Mouse (Mus musculus) spleen, adult 12 weeks (tissue): Measurements from ENCODE around the gene Cela1.
A peak's percentile ranks its signal among the peaks of the same experiment; 100 is the strongest.

Source experiments
- DNase-seq: peaks from one replicate; pipeline ENCODE4 v3.0.0; 2022; ENCODE audit warnings: low spot score

Gene Cela1

DNA sequence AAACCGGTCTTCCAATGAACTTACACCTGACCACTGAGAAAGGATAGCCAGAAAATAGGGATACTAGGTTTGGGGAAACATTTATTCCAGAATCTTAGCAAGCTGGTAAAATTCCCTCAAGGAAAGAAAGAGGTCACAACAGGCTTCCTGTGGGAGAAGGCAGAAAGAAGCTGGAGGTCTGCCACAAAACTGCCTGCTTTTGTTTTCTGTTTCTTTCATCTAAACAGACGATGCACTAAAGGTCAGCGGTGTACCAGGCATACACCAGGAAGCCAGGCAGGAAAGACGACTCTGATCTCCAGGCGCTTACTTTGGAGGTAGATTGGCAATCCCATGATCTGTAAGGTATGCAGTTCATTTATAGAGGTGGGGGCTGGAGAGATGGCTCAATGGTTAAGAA lies 16.9 kb downstream of the Cela1 start:
- no peak for DNase-seq

DNA sequence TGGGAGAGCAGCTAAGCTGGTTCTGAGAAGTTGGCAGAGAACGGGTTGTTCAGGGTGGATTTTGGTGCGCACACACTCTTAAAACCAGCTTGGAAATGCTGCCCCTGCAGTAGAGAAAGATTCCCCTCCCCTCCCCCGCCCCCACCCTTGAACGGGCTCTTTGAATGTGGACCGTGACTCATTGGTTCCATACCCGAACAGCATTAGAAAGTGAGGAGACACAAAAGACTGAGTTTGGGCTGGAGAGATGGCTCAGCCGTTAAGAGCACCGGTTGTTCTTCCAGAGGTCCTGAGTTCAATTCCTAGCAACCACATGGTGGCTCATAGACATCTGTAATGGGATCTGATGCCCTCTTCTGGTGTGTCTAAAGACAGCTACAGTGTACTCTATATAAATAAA lies 17.7 kb downstream of the Cela1 start:
- DNase-seq = no peak

DNA sequence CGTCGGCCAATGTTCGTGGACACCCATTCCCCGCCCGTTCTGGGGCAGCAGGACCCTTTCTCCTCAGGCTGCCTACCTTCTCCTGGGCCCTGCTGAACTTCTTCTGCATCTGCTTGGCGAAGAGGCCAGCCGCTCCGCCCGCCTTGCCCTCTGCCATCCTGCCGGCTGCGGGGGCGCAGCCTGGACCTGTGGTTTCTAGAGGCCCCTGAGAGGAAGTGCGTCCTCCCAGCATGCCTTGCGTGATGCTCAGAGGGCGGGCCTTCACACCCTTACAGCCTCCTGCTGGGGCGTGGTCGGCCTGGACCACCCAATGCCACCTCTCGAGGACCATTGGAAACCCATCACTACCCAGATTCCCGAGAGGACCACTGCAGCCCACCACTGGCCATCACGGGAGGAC lies 18.4 kb downstream of the Cela1 start, which contains the start of gene Bin2:
Bin2 (minus strand) TSS at position 217 of the 400 bp plus-strand sequence.
- DNase-seq = peak; percentile 63

DNA sequence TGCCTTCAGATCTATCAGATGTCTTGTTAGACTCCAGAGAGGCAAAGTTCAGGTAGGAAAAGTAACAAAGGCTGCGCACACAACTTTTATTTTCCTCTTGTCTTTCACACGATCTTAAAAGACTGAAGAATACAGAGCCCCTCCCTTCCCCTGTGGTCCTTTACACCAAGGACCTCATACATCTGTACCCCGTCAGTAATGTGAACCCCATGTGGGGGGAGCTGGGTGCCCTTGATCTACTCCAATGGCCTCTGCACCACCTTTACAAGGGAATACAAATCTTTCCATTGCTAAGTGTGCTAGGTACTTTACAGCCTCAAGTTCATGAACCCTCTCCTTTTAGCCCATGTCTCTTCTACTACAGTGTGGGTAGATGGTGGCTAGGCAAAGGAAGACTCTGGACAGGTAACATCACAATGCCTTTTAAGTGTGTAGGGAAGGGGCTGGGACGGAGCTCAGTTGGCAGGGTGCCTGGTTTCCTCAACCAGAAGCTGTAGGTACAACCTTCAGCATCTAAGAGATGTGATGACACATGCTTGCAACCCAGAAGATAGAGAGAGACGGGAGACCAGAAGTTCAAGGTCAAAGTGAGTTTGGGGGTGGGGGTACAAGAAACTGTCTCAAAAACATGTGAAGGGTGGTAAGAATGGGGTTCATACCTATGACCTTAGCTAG lies 19.7 kb downstream of the Cela1 start:
- DNase-seq = no peak

GRCm38 (mm10) chr15:100667420-100667819 lies 20.3 kb downstream of the Cela1 start:
- no peak for DNase-seq

DNA sequence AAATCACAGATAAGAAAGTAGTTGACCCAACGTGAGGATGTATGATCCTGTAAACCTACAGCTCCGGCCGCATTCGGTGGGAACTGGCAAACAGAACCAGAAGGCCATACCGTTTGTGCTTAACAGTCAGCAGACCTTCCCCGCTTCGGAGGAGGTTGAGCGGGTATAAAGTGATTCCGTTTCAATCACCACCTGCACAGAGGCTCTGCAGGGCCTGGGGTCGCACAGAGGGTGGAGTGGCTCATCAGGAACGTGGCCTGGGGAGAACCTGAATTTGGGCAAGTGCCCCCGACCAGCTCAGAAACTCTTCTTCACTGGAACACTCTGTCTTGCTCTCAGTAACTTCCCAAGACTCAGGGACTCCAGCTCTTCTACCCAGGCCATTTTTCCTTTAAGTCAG lies 20.9 kb downstream of the Cela1 start:
- DNase-seq = no peak

GRCm38 (mm10) chr15:100666219-100666696 lies 21.5 kb downstream of the Cela1 start:
- no peak for DNase-seq

- no peak for DNase-seq
Observed at GRCm38 (mm10) chr15:100665411-100666218, 22.1 kb downstream of the Cela1 start.

- peak; percentile 47 for DNase-seq
Observed at GRCm38 (mm10) chr15:100664813-100665274, 22.9 kb downstream of the Cela1 start.

GRCm38 (mm10) chr15:100660805-100661204 lies 26.9 kb downstream of the Cela1 start:
- DNase-seq = no peak

DNA sequence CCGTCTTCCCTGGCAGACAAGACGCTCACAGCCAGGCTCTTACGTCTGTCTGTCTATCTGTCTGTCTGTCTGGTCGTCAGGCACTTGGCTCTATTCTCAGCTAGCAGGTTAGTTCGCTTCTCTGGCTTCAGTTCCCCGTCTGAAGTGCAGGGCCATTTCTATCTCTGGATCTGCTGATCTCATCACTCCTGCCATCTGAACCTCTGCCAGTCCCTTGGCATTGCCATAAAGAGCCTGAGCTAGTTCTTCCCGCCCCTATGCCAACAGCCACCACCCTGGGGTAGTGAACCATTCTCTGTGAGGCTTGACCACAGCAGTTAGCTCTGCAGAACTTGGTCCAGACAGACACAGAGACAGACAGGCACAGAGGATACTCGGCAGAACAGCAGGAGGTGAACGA lies 27.4 kb downstream of the Cela1 start:
- DNase-seq = no peak

- no peak for DNase-seq
Observed at GRCm38 (mm10) chr15:100655201-100655600, 32.5 kb downstream of the Cela1 start.

- DNase-seq = no peak
Observed at GRCm38 (mm10) chr15:100654271-100654670, 33.5 kb downstream of the Cela1 start.

DNA sequence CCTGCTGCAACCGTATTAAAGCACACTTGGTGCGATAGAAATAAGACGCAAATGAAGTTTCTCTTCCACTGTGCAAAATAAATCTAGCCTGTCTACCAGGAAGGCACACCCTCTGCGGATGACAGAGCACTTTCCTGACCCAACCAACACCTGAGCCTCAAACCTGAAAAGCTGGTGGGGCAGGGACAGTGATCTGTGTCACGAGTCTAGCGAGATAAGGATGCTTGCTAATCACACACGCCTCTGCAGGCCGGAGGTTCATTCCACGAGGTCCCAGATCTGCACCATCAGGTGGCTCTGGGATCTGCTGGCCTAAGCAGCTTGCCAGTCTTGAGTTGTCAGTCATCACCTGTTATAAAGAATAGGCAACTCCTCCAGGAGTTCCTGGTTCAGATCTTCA lies 36.1 kb downstream of the Cela1 start:
- DNase-seq = no peak

DNA sequence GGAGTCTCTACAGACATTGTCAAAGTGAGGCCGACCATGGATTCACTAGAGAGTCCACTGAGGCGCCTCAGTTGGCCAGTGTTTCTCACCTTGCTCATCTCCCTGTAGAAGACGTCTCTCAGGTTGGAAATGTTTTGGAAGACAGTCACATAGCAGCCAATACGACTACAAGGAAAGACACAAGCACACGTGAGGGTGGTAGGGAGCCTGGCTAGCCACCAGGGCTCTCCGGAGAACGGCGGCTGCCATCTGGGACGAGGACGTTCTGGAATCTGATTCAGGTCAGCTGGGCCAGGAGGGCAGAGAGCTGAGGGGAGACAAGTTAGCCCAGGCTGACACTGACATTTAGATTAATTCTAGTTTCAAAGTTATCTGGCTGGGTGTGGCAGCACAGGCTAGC lies 37.6 kb downstream of the Cela1 start:
- no peak for DNase-seq

DNA sequence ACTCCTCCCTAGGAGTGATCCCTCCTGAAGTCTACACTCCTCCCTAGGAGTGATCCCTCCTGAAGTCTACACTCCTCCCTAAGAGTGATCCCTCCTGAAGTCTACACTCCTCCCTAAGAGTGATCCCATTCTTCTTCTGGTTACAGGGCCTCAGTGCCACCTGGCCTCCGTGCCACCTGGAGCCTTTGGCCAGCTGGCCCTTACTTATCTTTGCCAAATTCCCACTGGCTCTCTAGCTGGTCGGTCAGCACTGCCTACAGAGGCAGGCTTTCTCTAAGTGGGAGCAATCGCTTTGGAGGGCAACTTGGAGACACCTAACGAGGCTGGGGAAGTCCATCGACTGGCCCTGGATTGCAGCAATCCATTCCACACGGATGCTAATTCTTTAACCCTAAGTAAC lies 41.6 kb downstream of the Cela1 start:
- no peak for DNase-seq

GRCm38 (mm10) chr15:100642451-100642850 lies 45.3 kb downstream of the Cela1 start:
- DNase-seq = no peak

GRCm38 (mm10) chr15:100641226-100641810 lies 46.4 kb downstream of the Cela1 start:
- DNase-seq = no peak

GRCm38 (mm10) chr15:100639972-100640750 lies 47.6 kb downstream of the Cela1 start:
- no peak for DNase-seq

DNA sequence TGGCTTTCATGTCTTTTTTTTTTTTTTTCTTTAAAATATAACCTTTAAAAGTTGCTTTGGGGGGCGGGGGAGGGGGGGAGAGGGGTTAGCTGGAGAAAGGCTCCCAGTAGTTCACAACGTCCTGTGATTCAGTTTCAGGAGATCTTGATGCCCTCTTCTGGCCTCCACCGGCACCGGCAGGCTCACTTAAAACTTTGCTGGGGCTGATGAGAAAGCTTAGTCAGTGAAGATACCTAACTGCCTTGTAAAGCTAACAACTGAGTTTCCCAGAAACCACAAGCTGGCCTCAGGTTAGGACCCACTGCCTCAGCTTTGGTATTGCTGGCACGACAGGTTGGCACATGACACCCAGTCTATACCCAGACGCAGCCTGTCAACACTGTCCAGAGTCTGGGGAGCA lies 50.1 kb downstream of the Cela1 start:
- no peak for DNase-seq

DNA sequence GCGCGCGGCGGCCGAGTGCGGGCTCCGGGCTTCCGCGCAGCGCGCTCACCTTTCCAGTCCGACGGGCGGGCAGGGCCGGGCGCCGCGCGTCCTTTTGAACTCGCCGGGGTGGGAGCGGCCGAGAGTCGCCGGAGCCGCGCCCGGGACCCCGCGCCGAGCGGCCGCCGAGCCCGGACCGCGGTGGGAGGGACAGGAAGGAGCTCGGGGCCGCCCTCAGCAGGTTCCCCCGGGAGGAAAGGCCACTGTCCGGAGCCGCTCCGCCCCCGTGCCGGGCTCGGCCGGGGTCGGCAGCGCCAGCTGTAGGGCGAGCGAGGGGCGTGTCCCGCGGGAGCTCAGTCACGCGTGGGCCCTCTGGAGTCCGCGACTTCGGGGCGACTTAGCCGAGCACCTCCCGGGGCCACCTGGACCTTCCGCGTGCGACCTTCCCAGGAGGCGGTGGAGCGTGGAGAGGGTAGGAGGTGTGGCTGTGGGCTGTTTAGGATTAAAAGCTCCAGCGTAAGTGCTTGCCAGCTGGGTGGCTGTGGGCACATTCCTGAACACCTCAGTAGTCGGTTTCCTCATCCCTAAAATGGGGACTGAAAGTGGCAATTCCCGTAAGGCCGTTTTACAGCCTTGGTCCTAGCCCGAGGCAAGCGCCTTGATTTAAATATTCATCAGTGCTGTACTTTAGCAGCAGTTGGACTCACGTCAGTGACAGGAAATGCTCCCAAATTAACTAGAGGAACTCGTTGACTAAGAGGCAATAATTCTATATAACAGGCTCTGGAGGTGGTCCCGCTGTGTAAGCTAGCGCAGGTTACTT lies 50.8 kb downstream of the Cela1 start, which contains the start of gene Smagp:
Smagp (minus strand) TSS at position 241 of the 802 bp plus-strand sequence.
- no peak for DNase-seq
